Mouse (Mus musculus) midbrain, embryonic 11.5 days (tissue): ENCODE data around the gene Ctnnb1. TPM values are rescaled to one million over a fixed set of nuclear protein-coding genes. Genes with fewer than 3 reads are reported as not detected.

Source experiments
- ATAC-seq: fragments of 200-750 bp; cut with Nextera tagmentation; 2 replicates; pipeline ENCODE4 v1.8.0; 2017; ENCODE audit warnings: moderate TSS enrichment, moderate library complexity; ENCODE audit not compliant: low FRiP score
- DNase-seq: peaks from one replicate; pipeline ENCODE4 v3.0.0; 2015; ENCODE audit warnings: low spot score; ENCODE audit errors: missing footprints
- H3K27ac ChIP-seq: fragments of 300-500 bp; sonication (generic); 2 replicates; pipeline ENCODE4 v1.5.1; 2014; ENCODE audit warnings: low read depth, low read length
- H3K27me3 ChIP-seq: fragments of 300-500 bp; sonication (generic); 2 replicates; pipeline ENCODE4 v1.6.1; 2014; ENCODE audit warnings: mild to moderate bottlenecking, low read length, moderate library complexity, mixed read lengths; ENCODE audit not compliant: control insufficient read depth, insufficient read depth
- H3K36me3 ChIP-seq: fragments of 300-500 bp; sonication (generic); 2 replicates; pipeline ENCODE4 v1.6.1; 2014; ENCODE audit warnings: mild to moderate bottlenecking, low read length, moderate library complexity, mixed read lengths; ENCODE audit not compliant: control insufficient read depth, insufficient read depth
- H3K4me1 ChIP-seq: fragments of 300-500 bp; sonication (generic); 2 replicates; pipeline ENCODE4 v1.6.1; 2014; ENCODE audit warnings: low read length; ENCODE audit not compliant: control insufficient read depth, insufficient read depth
- H3K4me2 ChIP-seq: fragments of 300-500 bp; sonication (generic); 2 replicates; pipeline ENCODE4 v1.6.1; 2014; ENCODE audit warnings: mild to moderate bottlenecking, moderate library complexity
- H3K4me3 ChIP-seq: fragments of 300-500 bp; sonication (generic); 2 replicates; pipeline ENCODE4 v1.5.1; 2014; ENCODE audit warnings: low read depth, low read length
- H3K9ac ChIP-seq: fragments of 300-500 bp; sonication (generic); 2 replicates; pipeline ENCODE4 v1.6.1; 2014; ENCODE audit warnings: low read length
- H3K9me3 ChIP-seq: fragments of 300-500 bp; sonication (generic); 2 replicates; pipeline ENCODE4 v1.6.1; 2016; ENCODE audit warnings: low read length; ENCODE audit not compliant: control insufficient read depth
- WGBS: fragments of 180-500 bp; shearing (Covaris S2); extraction: QIAGEN DNeasy Blood & Tissue Kit; methylation state at CpG from one replicate; pipeline ENCODE4 v1.1.7; 2014; 5-methylcytosine and 5-hydroxymethylcytosine counted together
- polyA plus RNA-seq: library from polyadenylated mRNA; unstranded; fragments of >200 nt; fragmentation: Nextera tagmentation; extraction: Ambion mirVana; gene quantifications from 2 replicates; pipeline ENCODE4 v1.2.1, GENCODE M21; 2014

Gene Ctnnb1
- polyA plus RNA-seq, 1 experiment from 2014 or later, result 999 TPM

- no peaks in the 10 kb centered on the region for H3K36me3 ChIP-seq
- H3K27me3 ChIP-seq, result no peaks in the 10 kb centered on the region
- no peak for DNase-seq
- 87% methylated on average over 8 of the region's 8 CpGs for WGBS
- no peaks in the 10 kb centered on the region for H3K9me3 ChIP-seq
- H3K4me2 ChIP-seq, result no peak overlapping the region
- H3K4me1 ChIP-seq, result peaks cover 7% of the 10 kb centered on the region
- no peak overlapping the region for H3K27ac ChIP-seq
- H3K4me3 ChIP-seq, result no peak overlapping the region
- no peak for ATAC-seq
- H3K9ac ChIP-seq, result no peak overlapping the region
Measured at GRCm38 (mm10) chr9:120983849-120984248, 54.8 kb downstream of the Ctnnb1 start.

GRCm38 (mm10) chr9:120984509-120984908, 55.5 kb downstream of the Ctnnb1 start:
- no peaks in the 10 kb centered on the region for H3K9me3 ChIP-seq
- no peak for ATAC-seq
- H3K4me1 ChIP-seq, result peaks cover 9% of the 10 kb centered on the region

DNA sequence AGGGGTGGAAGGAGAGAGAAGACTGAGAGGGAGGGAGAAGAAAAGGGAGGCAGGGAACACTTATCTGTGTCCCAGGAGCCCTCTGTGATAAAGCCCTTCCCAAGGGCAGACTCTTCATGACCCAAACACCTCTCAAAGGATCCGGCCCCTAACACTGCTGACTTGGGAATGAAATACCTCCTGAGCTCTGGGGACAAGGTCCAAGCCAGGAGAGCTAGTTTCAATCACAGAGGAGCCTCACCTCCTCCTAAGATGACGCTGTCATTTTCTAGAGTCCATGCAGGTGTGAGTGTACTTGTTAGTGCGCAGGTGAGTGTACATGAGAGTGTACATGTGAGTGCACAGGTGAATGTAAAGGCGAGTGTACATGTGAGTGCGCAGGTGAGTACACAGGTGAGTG, 56.0 kb downstream of the Ctnnb1 start:
- no peak for ATAC-seq
- 94% methylated on average over 5 of the region's 5 CpGs for WGBS
- Histone ChIP-seq H3K36me3 (no peaks in the 10 kb centered on the region), H3K4me1 (peaks cover 11% of the 10 kb centered on the region), H3K4me3 (no peak overlapping the region), H3K4me2 (no peak overlapping the region), H3K9ac (no peak overlapping the region), H3K9me3 (no peaks in the 10 kb centered on the region), H3K27me3 (no peaks in the 10 kb centered on the region), H3K27ac (no peak overlapping the region)
- no peak for DNase-seq

More at GRCm38 (mm10) chr9:120984509-120984908, 55.5 kb downstream of the Ctnnb1 start:
- Histone ChIP-seq H3K36me3 (no peaks in the 10 kb centered on the region), H3K9ac (no peak overlapping the region), H3K27ac (no peak overlapping the region), H3K4me3 (no peak overlapping the region), H3K27me3 (no peaks in the 10 kb centered on the region), H3K4me2 (no peak overlapping the region)
- 86% methylated on average over 5 of the region's 5 CpGs for WGBS
- no peak for DNase-seq

GRCm38 (mm10) chr9:120985524-120985923, 56.5 kb downstream of the Ctnnb1 start:
- H3K27ac ChIP-seq, result no peak overlapping the region
- 94% methylated on average over 5 of the region's 5 CpGs for WGBS
- H3K4me3 ChIP-seq, result no peak overlapping the region
- no peak for ATAC-seq
- H3K36me3 ChIP-seq, result no peaks in the 10 kb centered on the region
- H3K9ac ChIP-seq, result no peak overlapping the region
- no peak overlapping the region for H3K4me2 ChIP-seq
- H3K27me3 ChIP-seq, result no peaks in the 10 kb centered on the region
- DNase-seq, result no peak
- H3K9me3 ChIP-seq, result no peaks in the 10 kb centered on the region
- peaks cover 16% of the 10 kb centered on the region for H3K4me1 ChIP-seq

DNA sequence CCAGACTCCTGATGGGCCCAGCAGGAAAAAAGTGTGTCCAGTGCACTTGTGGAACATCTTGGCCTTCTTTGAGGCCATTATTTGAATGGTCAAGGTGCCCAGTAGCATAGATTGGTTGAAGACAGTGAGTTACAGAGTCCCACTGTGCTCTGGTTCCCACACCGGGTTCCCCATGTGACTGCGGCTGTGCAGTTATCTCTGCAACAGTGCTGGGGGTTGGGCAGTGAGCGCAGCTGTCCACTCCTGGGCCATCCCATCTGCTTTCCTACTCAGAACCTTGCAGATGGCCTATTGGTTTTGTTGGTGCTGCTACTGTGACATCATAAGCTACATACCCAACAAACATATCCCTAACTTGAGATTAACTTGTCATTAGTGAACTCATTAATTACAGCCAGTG, 57.2 kb downstream of the Ctnnb1 start:
- Histone ChIP-seq H3K4me3 (no peak overlapping the region), H3K36me3 (no peaks in the 10 kb centered on the region), H3K27me3 (no peaks in the 10 kb centered on the region), H3K4me2 (no peak overlapping the region), H3K4me1 (peaks cover 17% of the 10 kb centered on the region), H3K9ac (no peak overlapping the region), H3K27ac (no peak overlapping the region), H3K9me3 (no peaks in the 10 kb centered on the region)
- no peak for ATAC-seq
- no peak for DNase-seq
- WGBS, result 97% methylated on average over 3 of the region's 3 CpGs

DNA sequence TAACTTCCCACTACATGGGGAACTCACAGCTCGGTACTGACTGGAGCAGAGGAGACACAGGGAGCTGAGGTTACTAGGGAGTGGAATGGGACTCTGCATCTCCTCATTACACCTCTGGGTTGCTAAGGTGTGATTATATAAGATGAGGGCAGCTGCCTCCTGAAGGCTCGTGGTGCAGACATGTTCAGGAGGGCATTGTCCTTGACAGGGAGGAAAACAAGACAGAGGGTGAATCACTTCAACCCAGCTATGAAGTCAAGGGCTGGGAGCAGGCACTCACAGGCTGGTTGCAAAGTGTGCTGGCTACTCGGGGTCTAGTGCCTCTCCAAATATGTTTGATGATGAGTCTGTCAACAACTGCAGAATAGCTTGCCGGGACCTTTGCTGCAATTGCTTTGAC, 58.0 kb downstream of the Ctnnb1 start:
- Histone ChIP-seq H3K27me3 (no peaks in the 10 kb centered on the region), H3K4me1 (peaks cover 17% of the 10 kb centered on the region), H3K36me3 (no peaks in the 10 kb centered on the region), H3K27ac (no peak overlapping the region), H3K4me3 (no peak overlapping the region), H3K4me2 (no peak overlapping the region), H3K9ac (no peak overlapping the region), H3K9me3 (no peaks in the 10 kb centered on the region)
- no peak for ATAC-seq
- DNase-seq, result no peak
- WGBS, result 82% methylated on average over 4 of the region's 4 CpGs

DNA sequence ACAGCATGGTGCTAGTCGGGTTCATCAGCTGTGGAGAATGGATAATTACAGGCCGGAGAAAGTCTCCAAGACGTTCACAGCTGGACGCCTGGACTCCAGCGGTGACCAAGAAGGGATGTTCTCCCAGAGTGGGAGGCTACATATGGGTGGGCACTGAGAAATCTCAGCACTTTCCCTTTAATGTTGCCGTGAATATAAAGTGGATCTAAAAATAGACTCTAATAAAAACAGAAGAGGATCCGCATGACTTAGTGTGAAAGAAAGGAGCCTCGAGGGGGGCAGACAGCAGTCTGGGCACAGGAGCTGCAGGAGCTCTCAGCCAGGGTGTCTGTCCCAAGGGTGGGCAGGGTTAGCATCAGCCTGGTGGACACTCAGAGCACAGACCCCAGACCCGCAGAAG, 59.1 kb downstream of the Ctnnb1 start:
- Histone ChIP-seq H3K27ac (no peak overlapping the region), H3K27me3 (no peaks in the 10 kb centered on the region), H3K4me1 (peaks cover 17% of the 10 kb centered on the region), H3K9me3 (no peaks in the 10 kb centered on the region), H3K4me2 (no peak overlapping the region), H3K36me3 (no peaks in the 10 kb centered on the region), H3K9ac (no peak overlapping the region), H3K4me3 (no peak overlapping the region)
- ATAC-seq (no peak), DNase-seq (no peak)
- WGBS, result 60% methylated on average over 9 of the region's 9 CpGs

DNA sequence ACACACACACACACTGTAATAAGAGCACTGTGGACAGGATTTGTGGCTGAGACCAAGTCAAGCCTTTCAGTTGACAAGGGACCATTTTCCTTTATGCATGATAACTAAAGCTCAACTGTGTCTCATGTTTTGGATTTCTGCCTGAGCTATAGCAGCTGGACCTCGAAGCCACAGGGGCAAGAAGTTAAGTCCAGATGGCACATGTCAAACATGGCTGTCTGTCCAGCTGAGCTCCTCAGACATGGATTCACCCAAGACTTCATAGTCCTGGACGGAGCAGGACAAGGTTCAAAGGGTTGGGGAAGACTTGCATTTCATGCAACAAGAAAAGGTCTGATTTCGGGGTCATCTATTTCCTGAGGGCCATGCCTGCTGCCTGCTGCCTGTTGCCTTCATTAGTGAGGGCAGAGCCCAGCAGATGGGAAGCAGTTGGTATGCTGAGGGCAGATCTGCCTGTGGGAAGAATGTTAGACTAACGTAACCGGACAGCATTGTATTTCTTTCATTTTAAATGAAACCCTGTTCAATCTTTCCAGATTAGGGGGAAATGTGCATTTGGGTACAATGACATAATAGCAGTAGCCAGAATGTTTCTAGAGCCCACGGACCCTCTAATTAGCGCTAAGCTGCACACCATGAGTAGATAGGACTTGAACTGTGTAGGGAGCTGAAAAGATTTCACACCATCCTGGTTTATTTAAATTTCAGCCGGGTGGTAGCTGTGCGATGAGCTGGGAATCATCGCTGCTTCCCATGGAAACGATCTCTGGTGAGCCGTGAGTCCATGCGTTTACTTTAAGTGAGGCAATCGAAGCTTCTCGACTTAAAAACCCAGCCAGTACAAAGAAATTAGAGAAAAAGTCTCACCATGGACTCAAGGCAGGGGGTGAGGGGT, 61.0 kb downstream of the Ctnnb1 start:
- 62% methylated on average over 15 of the region's 15 CpGs for WGBS
- peaks cover 17% of the 10 kb centered on the region for H3K4me1 ChIP-seq
- H3K9ac ChIP-seq, result no peak overlapping the region
- H3K27me3 ChIP-seq, result no peaks in the 10 kb centered on the region
- no peak for ATAC-seq
- H3K27ac ChIP-seq, result no peak overlapping the region
- no peak for DNase-seq
- H3K4me2 ChIP-seq, result no peak overlapping the region
- no peaks in the 10 kb centered on the region for H3K9me3 ChIP-seq
- no peak overlapping the region for H3K4me3 ChIP-seq
- no peaks in the 10 kb centered on the region for H3K36me3 ChIP-seq

DNA sequence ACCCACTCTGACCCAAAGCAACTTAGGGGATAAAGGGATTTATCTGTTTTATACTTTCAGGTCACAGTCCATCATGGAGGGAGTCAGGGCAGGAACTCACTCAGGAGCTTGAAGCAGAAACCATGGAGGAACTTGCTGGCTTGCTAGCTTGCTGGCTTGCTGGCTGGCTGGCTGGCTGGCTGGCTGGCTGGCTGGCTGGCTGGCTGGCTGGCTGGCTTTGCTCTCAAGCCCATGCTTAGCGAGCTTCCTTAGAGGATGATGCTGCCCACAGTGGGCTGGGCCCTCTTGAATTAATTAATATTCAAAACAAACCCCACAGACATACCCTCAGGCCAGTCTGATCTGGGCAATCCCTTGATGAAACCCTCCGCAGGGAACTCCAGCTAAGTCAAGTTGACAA, 62.8 kb downstream of the Ctnnb1 start:
- H3K27ac ChIP-seq, result no peak overlapping the region
- H3K4me1 ChIP-seq, result peaks cover 17% of the 10 kb centered on the region
- 71% methylated on average over 2 of the region's 2 CpGs for WGBS
- H3K27me3 ChIP-seq, result no peaks in the 10 kb centered on the region
- DNase-seq, result no peak
- no peaks in the 10 kb centered on the region for H3K36me3 ChIP-seq
- no peak overlapping the region for H3K4me2 ChIP-seq
- no peak overlapping the region for H3K4me3 ChIP-seq
- no peaks in the 10 kb centered on the region for H3K9me3 ChIP-seq
- ATAC-seq, result no peak
- no peak overlapping the region for H3K9ac ChIP-seq
